Mouse (Mus musculus) left cerebral cortex, postnatal 10 days (tissue): ENCODE measurements around the gene Clec4a2. TPM values are rescaled to one million over a fixed set of nuclear protein-coding genes. Genes with fewer than 3 reads are reported as not detected.
"Not testable (repeated sequence)": the region's sequence is repeated elsewhere in the genome, so short reads cannot be mapped to it uniquely, and the experiment has no call there.

Experiments used
- DNase-seq, 2 experiments: peaks; one replicate each; pipeline ENCODE4 v3.0.0; 2021 to 2022; ENCODE audit warnings: low spot score in 2 of 2, mixed read lengths in 1 of 2; ENCODE audit errors: extremely low spot score in 1 of 2
- intact Hi-C: fragments of 180-260 bp; cut with DNase I; formaldehyde crosslinking; loops from one replicate; pipeline ENCODE4 v1.15.1; 2025
- total RNA-seq, 2 experiments: library from RNA; stranded (reverse); gene quantifications; 2 replicates each; pipeline ENCODE4 v1.2.3; 2021

Clec4a2 gene
- 1 to 10 TPM in 1 of 2 experiments, under 1 TPM in 1; 0.67 to 2.5 TPM for total RNA-seq

- intact Hi-C loops, DNase-seq: not testable (repeated sequence)
Measured at GRCm38 (mm10) chr6:123106128-123106527, at the start of gene Clec4a2. TSS of gene Clec4a2 (plus strand) at chr6:123106428.

GRCm38 (mm10) chr6:123095125-123095843, 10.9 kb upstream of the Clec4a2 start:
- intact Hi-C loops = no loop called here

GRCm38 (mm10) chr6:123123195-123123594, 17.0 kb downstream of the Clec4a2 start:
- intact Hi-C loops = no loop called here
- DNase-seq = no peak

More at GRCm38 (mm10) chr6:123095125-123095843, 10.9 kb upstream of the Clec4a2 start:
- no peak for DNase-seq

- DNase-seq = no peak
- intact Hi-C loops = no loop called here
Measured at GRCm38 (mm10) chr6:123127173-123127572, 20.9 kb downstream of the Clec4a2 start.

- DNase-seq, intact Hi-C loops: not testable (repeated sequence)
Measured at GRCm38 (mm10) chr6:123137766-123138526, 31.7 kb downstream of the Clec4a2 start.

GRCm38 (mm10) chr6:123170106-123170505, 63.9 kb downstream of the Clec4a2 start:
- DNase-seq = no peak
- intact Hi-C loops = no loop called here

- intact Hi-C loops = no loop called here
Measured at GRCm38 (mm10) chr6:123171040-123171439, 64.8 kb downstream of the Clec4a2 start.

GRCm38 (mm10) chr6:123172593-123172992, 66.4 kb downstream of the Clec4a2 start, which contains the start of gene Clec4b2:
TSS of gene Clec4b2 (plus strand) at chr6:123172893.
- DNase-seq = no peak
- intact Hi-C loops = no loop called here

More at GRCm38 (mm10) chr6:123171040-123171439, 64.8 kb downstream of the Clec4a2 start:
- no peak for DNase-seq

GRCm38 (mm10) chr6:123175549-123175948, 69.3 kb downstream of the Clec4a2 start:
- intact Hi-C loops = no loop called here
- no peak for DNase-seq

- DNase-seq = peak in 1 of 2 experiments; percentile 1
Measured at GRCm38 (mm10) chr6:123184862-123185261, 78.6 kb downstream of the Clec4a2 start.

More at GRCm38 (mm10) chr6:123184862-123185261, 78.6 kb downstream of the Clec4a2 start:
- intact Hi-C loops = not testable (repeated sequence)

Other genes with a start within 250 kb of the Clec4a2 start
- 100 to 1,000 TPM; 158 to 160 TPM for gene Necap1, start 232.0 kb upstream of the Clec4a2 start, total RNA-seq
- under 1 TPM; 0.30 to 0.43 TPM for gene Clec4a1, start 184.6 kb upstream of the Clec4a2 start, total RNA-seq
- gene Clec4a3, start 153.9 kb upstream of the Clec4a2 start, total RNA-seq = under 1 TPM; 0.81 to 0.88 TPM
- gene Clec4a4, start 116.1 kb upstream of the Clec4a2 start, total RNA-seq = not detected
- not detected for gene Clec4b1, start 56.5 kb upstream of the Clec4a2 start, total RNA-seq
- not detected for gene Clec4b2, start 66.5 kb downstream of the Clec4a2 start, total RNA-seq
- gene Clec4n, start 123.4 kb downstream of the Clec4a2 start, total RNA-seq = not detected
- not detected for gene Clec4d, start 155.7 kb downstream of the Clec4a2 start, total RNA-seq
- not detected for gene Clec4e, start 183.4 kb downstream of the Clec4a2 start, total RNA-seq
- not detected for gene Vmn2r19, start 201.9 kb downstream of the Clec4a2 start, total RNA-seq